Mouse (Mus musculus) stomach, embryonic 16.5 days (tissue): ENCODE data around the gene Nckipsd. TPM values are rescaled to one million over a fixed set of nuclear protein-coding genes. Genes with fewer than 3 reads are reported as not detected.

Experiments used
- microRNA-seq: library from miRNA; unstranded; fragments of <30 nt; microRNA quantifications from one replicate; pipeline ENCODE4, GENCODE M21; 2016
- polyA plus RNA-seq: library from polyadenylated mRNA; unstranded; fragments of >200 nt; fragmentation: Nextera tagmentation; extraction: Ambion mirVana; gene quantifications from 2 replicates; pipeline ENCODE4 v1.2.1, GENCODE M21; 2015

The Nckipsd gene
- polyA plus RNA-seq, 1 experiment from 2014 or later: 13.7 TPM

Small RNAs within 50 kb of the gene (microRNA-seq; reads per million reads assigned to microRNA genes)
- gene Gm23156: not detected

Other genes with a start within 250 kb of the Nckipsd start
- 134 and 147 TPM in 2 replicates for gene Impdh2, start 248.1 kb upstream of the Nckipsd start, polyA plus RNA-seq
- 27.9 and 38.5 TPM in 2 replicates for gene Ndufaf3, start 240.9 kb upstream of the Nckipsd start, polyA plus RNA-seq
- 112 and 137 TPM in 2 replicates for gene Dalrd3, start 238.5 kb upstream of the Nckipsd start, polyA plus RNA-seq
- 82.0 and 86.6 TPM in 2 replicates for gene Wdr6, start 229.6 kb upstream of the Nckipsd start, polyA plus RNA-seq
- gene P4htm, start 210.7 kb upstream of the Nckipsd start, polyA plus RNA-seq: 5.6 and 7.9 TPM in 2 replicates
- gene Arih2, start 159.0 kb upstream of the Nckipsd start, polyA plus RNA-seq: 45.5 and 50.8 TPM in 2 replicates
- gene Slc25a20, start 146.3 kb upstream of the Nckipsd start, polyA plus RNA-seq: 47.7 and 47.8 TPM in 2 replicates
- gene Prkar2a, start 119.1 kb upstream of the Nckipsd start, polyA plus RNA-seq: 19.7 and 23.4 TPM in 2 replicates
- 64.8 and 65.3 TPM in 2 replicates for gene Ip6k2, start 24.6 kb upstream of the Nckipsd start, polyA plus RNA-seq
- gene Celsr3, start 18.0 kb downstream of the Nckipsd start, polyA plus RNA-seq: 0.74 and 1.0 TPM in 2 replicates
- gene Slc26a6, start 44.9 kb downstream of the Nckipsd start, polyA plus RNA-seq: 15.5 and 16.1 TPM in 2 replicates
- gene Tmem89, start 106.3 kb downstream of the Nckipsd start, polyA plus RNA-seq: 0.27 TPM in 1 of 2 replicates, not detected in the other
- gene Uqcrc1, start 128.3 kb downstream of the Nckipsd start, polyA plus RNA-seq: 482 and 516 TPM in 2 replicates
- 6.0 and 8.5 TPM in 2 replicates for gene Col7a1, start 145.2 kb downstream of the Nckipsd start, polyA plus RNA-seq
- gene Ucn2, start 177.6 kb downstream of the Nckipsd start, polyA plus RNA-seq: 0.31 and 0.40 TPM in 2 replicates
- gene Pfkfb4, start 183.4 kb downstream of the Nckipsd start, polyA plus RNA-seq: 10.2 and 11.2 TPM in 2 replicates
- gene Shisa5, start 230.2 kb downstream of the Nckipsd start, polyA plus RNA-seq: 132 and 161 TPM in 2 replicates